Mouse (Mus musculus): ENCODE data around the gene Retn.

DNA sequence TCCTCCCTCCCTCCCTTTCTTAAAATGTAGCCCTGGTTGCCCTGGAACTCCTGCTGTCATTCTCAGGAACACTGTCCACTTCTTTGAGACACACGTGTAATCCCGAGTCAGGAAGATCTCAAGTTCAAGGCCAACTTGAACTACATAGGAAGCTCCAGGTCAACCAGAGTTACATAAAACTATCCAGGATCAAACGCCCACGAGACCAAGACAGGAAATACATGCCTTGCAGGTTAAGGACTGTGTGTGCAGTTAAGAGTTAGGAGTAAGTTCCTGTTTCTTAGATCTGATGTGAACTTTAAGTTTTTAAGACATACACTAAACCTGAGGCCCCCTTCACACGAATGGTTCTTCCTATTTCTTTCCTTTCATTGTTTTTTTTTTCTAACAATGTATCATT lies 28.6 kb upstream of the Retn start:
- no peak for TF ChIP-seq GATA1 (IDR thresholded peaks at IDR 0.05; ENCODE audit: borderline replicate concordance, low read length)
- TF ChIP-seq FLI1 (IDR thresholded peaks at IDR 0.05; ENCODE audit: low read length): no peak

Measured in megakaryocyte, embryonic 14.5 days (primary cell).